Mouse (Mus musculus): Measurements from ENCODE around the gene Sla2.
"Not testable (repeated sequence)": the region's sequence is repeated elsewhere in the genome, so short reads cannot be mapped to it uniquely, and the experiment has no call there.

Sla2 gene

GRCm38 (mm10) chr2:156887017-156887416, at the start of gene Sla2:
Sla2 (minus strand) TSS chr2:156887192.
- no peak for DNase-seq

GRCm38 (mm10) chr2:156935005-156935404, 48.0 kb upstream of the Sla2 start:
- no peak for DNase-seq

DNA sequence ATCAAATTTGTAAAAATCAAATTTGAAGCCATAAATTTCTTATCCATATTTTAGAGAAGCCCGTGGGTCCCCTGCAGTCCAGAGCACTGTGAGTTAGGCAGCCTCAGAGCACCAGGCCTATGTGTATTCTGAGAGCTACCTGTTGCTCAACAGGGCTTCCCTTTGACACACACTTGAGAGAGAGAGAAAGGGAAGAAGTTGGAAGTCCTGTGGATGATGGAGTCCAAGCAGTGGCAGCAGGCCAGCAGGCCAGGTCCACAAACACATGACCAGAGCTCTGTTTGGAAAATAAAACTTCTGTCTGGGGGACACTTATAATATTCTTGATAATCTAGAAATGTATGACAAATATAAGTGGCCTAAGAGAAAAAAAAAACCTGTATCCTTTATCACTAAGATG, 46.4 kb upstream of the Sla2 start:
- no peak for DNase-seq

DNA sequence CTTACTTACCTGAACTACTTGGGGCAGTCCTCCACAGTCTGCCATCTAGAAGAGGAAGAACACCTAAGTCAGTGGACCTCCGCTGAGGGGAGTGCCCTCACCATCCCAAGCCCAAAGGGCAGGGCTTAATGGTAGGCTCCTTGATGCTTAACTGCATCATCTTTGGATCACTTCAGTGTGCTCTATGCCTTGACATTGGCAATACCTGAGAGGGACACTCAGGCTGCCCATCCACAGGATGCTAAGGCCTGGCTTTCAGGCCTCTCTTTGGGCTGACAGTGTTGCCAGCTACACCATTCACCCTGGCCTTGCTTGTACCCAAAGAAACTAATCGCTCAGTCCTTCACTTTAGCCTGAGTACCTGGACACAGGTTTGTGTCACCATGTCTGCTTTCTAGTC, 44.4 kb upstream of the Sla2 start:
- DNase-seq: no peak

DNA sequence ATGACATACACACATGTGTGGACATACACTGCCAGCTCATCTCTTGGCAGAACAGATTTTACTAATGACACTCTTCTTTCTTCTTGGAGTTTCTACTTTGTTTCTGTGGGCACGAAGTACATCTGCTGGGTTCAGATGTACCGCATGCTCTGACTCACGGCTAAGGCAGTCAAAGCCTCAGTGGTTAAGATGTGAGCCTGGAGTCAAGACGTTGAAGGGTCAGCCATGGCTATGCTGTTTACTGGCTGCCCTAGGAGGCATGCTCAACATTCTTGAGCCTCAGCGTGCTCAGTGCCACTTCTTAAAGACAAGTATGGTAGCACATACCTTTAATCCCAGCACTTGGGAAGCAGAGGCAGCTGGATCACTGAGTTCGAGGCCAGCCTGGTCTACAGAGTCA, 43.6 kb upstream of the Sla2 start:
- no peak for DNase-seq

DNA sequence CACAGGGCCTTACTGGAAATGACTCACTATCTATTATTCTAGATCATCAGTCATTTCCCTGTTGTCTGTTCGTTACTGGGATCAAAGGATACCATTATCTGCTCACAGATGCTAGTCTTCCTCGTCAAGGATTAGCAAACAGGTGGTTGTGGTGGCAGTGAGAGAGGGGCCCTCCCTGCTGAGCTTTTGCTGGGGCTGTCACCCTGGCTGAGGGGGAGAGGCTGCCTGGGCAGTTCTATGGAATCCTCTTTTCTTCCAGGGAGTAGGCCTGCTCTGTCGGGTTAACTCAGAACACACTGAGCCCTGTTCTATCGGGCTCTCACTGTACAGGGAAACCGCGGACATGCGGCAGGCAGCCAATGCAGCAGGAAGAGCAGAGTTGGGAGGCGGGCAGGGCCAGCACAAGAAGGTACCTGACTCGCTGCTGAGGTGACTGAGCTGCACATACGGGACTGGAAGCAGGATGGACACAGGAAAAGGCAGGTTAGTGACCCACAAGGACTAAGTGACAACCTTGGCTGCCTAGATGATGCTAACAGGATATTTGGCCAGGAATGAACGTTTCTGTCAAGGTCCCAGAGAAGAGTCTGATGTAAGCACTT, 42.6 kb upstream of the Sla2 start:
- DNase-seq: no peak

DNA sequence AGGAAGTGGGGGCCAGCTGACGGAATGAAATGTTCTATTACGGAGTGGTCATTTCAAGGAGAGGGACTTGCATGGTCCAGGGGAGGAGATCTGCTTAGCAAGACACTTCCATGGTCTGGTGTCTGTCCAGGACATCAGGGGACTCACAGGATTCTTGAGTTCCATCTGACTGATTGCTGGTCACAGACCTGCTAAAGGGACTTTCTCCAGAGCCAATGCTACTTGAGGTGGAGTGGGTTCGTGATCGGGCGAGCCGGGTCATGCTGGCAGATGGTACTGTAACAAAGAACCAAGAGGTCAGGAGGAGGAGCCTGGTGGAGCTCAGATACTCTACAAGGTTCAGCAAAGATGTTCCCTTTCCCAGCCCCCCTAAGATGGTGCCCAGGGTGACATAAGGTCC, 41.6 kb upstream of the Sla2 start:
- DNase-seq: no peak

DNA sequence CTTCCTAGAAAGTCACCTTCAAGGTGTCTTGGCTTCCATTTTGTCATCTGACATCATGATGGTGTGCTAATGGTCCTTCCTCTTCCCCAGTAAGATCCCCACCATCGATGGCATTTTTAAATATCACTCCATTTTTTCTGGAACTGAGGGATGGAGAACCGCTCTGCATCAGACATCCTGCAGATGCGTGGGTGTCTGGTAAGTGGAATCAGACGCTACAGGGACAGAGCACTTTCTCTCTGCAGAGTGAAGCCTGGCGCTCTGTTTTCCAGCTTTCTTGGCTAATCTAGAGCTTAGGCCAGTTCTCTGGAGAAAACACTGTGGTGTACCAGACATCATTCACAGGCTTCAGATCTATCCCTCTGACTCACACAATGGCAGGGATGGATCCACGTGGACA, 40.7 kb upstream of the Sla2 start:
- no peak for DNase-seq

GRCm38 (mm10) chr2:156925611-156926010, 38.6 kb upstream of the Sla2 start:
- not testable (repeated sequence) for DNase-seq

DNA sequence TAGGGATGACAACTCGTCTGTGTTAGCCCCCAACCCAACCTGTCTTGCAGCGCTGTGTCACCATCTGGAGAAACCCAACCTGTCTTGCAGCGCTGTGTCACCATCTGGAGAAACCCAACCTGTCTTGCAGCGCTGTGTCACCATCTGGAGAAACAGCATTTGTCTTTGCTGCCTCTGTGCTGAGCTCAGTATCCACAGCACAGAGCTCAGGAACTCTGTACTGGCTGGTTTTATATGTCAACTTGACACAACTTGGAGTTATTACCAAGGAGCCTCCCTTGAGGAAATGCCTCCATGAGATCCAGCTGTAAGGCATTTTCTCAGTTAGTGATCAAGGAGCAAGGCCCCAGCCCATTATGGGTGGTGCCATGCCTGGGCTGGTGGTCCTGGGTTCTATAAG, 38.1 kb upstream of the Sla2 start:
- DNase-seq: not testable (repeated sequence)

DNA sequence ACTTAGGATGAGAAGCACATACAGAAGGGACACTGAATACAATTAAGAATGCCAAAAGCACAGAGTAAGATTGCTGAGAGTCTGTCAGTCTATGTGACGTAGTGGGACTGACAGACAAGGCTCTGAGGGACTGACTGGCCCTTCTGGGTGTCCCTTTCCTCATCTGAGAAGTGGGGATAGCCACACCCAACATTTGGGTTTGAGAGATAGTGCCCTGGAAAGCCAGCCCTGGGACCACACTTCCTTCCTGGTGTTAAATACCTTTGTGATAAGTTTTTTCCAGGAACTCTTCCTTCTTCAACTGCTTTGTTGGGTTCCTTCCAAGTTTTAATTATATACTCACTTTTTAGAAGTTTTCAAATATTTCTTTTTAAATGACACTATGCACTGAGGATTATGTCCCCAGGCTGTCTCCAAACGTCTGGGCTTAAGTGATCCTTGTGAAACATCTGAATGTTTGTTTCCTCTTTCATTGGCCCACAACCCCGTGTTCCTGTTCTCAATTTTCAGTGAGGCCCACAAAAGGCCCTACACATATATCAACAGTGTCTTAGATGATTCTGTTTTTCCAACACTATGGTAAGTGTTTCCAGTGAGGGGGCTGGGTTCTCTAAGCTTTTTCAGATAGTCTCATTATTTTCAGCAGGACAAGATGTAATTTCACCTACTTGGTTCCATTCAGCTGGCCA, 37.4 kb upstream of the Sla2 start:
- no peak for DNase-seq

DNA sequence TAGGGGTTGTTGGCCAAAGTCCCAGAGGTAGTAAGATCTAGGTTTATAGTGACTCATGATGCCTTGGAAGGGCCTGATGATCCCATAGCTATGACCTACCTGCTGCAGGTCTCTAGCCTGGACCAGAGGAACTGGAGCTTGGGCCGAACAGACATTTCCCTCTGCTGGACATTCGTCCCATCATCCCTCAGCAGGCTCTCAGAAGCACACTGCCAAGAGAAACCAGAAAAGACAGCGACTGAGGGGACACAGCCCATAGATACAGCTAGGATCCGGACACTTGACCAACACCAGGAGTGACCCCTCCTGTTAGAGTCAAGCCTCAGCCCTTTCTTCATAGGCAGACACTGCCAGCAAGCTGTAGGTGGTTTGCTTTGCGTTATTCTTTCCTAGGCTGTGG, 36.1 kb upstream of the Sla2 start:
- DNase-seq: no peak

DNA sequence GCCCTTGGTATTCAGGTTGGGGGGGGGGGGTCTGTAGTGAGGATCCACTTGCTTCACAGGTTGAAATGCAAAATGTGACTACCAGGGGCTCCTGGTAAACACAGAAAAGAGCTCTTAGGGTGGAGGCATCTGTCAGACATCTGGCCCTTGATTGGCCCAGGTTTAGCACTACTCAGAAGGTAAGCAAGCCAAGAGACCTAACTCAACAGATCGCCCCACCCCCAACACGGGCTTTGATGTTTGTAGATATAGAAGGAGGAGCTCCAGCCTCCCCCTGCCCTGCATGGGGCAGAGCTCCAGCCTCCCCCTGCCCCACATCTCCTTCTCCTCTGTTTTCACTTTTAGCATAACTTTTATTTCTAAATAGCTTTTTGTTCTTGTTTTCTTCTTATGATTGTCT, 32.8 kb upstream of the Sla2 start:
- DNase-seq: no peak

DNA sequence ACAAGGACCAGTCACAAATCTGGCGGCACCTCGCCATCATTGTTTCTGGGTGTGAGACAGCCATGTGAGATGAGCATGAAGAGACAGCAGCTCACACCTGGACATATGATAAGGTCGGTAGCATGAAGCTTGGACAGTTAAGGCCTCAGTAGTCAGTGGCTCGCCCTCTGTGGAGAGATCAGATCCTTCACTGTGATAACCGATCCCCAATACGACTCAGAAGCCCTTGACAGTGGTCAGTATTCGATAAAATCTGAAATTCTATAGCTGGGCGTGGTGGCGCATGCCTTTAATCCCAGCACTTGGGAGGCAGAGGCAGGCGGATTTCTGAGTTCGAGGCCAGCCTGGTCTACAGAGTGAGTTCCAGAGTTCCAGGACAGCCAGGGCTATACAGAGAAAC, 32.2 kb upstream of the Sla2 start:
- DNase-seq: not testable (repeated sequence)

DNA sequence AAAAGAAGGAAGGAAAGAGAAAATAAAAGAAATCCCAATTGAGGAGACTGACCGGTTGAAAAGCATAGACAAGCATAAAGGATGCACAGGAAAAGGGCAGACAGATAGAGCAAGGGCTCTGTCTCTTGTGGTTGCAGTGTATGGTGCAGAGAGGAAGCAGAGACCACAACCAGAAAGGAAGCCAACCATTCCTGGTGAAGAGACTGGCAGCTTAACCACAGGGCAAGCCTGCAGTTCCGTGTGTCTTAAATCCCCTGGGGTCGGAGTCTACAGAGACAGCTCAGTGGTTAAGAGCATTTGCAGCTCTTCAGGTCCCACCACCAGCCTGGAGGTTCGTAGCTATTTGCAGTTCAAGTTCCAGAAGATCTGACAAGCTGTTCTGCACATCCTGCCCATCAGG, 31.6 kb upstream of the Sla2 start:
- no peak for DNase-seq

- no peak for DNase-seq
Measured at GRCm38 (mm10) chr2:156916419-156917125, 29.6 kb upstream of the Sla2 start.

GRCm38 (mm10) chr2:156915559-156915958, 28.6 kb upstream of the Sla2 start:
- no peak for DNase-seq

DNA sequence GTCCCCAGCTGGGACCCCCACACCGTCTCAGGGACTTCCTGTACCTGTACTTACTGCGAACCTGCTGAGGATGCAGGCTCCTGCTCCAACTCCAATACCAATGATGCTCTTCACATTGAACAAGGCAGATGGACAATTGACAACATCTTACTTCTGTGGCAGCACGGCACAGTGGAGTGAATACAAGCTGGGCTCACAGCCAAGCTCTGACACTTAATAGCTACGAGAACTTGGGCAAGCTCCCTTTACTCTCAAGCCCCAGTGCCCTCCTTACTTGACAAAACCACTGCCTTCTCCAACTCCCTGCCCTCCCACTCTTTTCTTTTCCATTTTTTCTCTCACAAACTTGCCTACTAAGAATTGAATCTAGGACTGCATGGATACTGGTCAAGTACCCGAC, 26.2 kb upstream of the Sla2 start:
- DNase-seq: no peak

GRCm38 (mm10) chr2:156905931-156906330, 18.9 kb upstream of the Sla2 start:
- DNase-seq: peak; percentile 93

- peak; percentile 74 for DNase-seq
Measured at GRCm38 (mm10) chr2:156904976-156905717, 18.2 kb upstream of the Sla2 start.

- DNase-seq: peak; percentile 47
Measured at GRCm38 (mm10) chr2:156903367-156903766, 16.4 kb upstream of the Sla2 start.

- not testable (repeated sequence) for DNase-seq
Measured at GRCm38 (mm10) chr2:156902411-156902810, 15.4 kb upstream of the Sla2 start.

- no peak for DNase-seq
Measured at GRCm38 (mm10) chr2:156901883-156902282, 14.9 kb upstream of the Sla2 start.

- no peak for DNase-seq
Measured at GRCm38 (mm10) chr2:156901344-156901743, 14.4 kb upstream of the Sla2 start.

Data from cerebellum, adult 11-12 months (tissue).